Mouse (Mus musculus) heart, postnatal 0 days (tissue): ENCODE results near the gene Cdkl3.

Source experiments
- CTCF ChIP-seq: IDR thresholded peaks from 2 replicates; pipeline ENCODE4 v1.5.1; 2016; ENCODE audit warnings: antibody characterized with exemption, control low read depth, low read depth
- EP300 ChIP-seq: IDR thresholded peaks from 2 replicates; pipeline ENCODE4 v1.6.1; 2016; ENCODE audit warnings: antibody characterized with exemption, low read depth

- TF ChIP-seq CTCF (no peak), EP300 (no peak)
These were observed 46.3 kb upstream of the Cdkl3 start for GRCm38 (mm10) chr11:51957760-51958159.
